Mouse (Mus musculus) adrenal gland, adult 2 months (tissue): Measurements from ENCODE around the gene Spast. TPM values are rescaled to one million over a fixed set of nuclear protein-coding genes. Genes with fewer than 3 reads are reported as not detected.
A peak's percentile ranks its signal among the peaks of the same experiment; 100 is the strongest.

ENCODE experiments used
- DNase-seq: peaks from one replicate; pipeline ENCODE4 v3.0.0; 2021
- polyA plus RNA-seq: library from polyadenylated mRNA; depleted of rRNA; stranded (reverse); fragments of >200 nt; gene quantifications from 2 replicates; pipeline ENCODE4 v1.2.3, GENCODE M21; 2012; rRNA removed
- total RNA-seq, 2 experiments: library from RNA; stranded (reverse); gene quantifications; 2 replicates each; pipeline ENCODE4 v1.2.3; 2021

Spast gene
- total and polyA plus RNA-seq, 3 experiments: 11.0 to 33.4 (median 26.1) TPM

- DNase-seq: no peak
Observed at GRCm38 (mm10) chr17:74424401-74425005, 85.7 kb downstream of the Spast start.

DNA sequence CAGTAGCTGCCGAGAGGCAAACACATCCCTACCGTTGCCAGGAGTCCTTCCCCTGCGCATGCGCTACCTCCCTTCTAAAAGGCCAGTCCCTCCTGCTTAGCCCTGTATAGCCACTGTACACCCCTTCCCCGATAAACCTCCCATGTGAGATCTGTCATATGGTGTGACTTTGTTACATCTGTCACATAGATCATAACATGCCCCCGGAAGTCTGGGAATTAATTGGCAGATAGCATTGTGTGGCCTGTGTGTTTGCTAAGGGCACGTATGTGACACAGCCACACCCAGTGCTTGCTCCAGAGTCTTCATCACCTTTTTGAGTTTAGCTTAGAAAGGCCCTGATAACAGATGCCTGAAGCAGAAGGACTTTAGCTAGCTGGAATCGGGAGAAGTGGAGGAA is 91.3 kb downstream of the Spast start:
- DNase-seq: no peak

DNA sequence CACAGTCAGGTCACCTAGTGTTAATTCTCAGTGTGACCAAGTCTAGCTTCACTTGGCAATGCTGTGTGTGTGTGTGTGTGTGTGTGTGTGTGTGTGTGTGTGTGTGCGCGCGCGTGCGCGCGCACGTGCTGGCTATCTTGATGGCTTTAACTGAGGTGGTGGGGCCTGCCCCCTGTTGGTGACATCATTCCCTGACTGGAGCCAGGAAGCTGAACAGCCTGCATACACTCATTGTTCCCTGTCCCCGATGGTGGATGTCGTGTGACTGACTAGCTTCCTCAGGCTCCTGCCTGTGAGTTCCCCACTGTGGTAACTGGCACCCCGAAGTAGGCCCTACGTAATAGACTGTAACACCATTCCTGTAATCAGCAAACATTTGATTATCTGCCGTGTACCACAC is 92.7 kb downstream of the Spast start:
- DNase-seq: peak; percentile 7

DNA sequence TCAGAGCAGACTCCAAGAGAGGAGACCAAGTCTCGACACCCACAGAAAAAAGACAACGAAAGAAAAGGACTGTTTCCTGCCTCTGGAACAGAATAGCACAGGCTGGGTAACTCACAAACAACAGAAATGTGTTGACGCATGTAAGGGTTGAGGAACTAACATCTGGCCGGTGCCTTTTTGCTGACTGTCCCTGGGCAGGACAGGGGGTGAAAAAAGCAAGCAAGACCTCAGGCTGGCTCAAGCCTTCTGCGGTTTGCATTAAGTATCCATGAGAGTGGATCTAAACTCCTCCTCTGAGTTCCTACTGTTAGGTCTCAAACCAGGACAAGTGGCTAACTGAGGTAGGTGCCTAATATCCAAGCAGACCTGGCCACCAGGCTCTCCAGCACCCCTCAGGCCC is 93.8 kb downstream of the Spast start:
- DNase-seq: no peak

DNA sequence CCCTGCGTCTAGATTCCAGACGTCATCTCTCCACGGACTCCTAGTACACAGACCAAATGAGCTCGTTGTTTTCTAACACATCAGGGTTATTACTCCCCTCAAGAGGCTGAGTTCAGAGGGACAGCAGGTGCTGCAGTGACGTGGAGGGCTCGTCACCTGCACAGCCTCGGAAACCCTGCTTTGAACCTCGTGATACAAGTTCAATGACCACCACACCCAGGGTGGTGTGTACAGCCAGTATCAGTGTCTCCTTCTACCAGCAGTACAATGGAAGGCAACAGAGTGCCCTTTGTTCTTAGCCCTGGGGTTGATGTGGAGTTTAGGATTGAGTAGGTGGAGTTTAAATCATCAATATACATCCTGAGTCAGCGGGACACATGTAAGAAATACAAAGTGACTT is 99.0 kb downstream of the Spast start:
- no peak for DNase-seq

DNA sequence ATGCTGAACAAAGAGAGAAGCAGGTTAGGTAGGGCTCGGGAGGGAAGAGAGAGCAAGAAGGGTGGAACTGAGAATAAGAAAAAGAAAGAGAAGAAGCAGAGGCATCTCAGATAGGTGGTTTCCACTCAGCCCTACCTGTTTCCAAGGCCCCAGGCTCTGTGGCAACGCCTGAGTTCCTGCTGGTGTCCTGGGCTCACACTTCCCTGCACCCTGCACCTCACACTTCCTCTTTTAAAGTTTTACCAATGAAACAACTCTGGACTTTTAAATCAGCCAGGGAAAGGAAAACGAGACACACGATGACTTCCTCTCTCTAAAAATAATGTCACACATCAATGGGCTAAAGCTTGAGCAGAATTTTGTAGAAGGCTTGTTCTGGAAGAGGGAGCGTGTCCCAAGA is 101.7 kb downstream of the Spast start:
- no peak for DNase-seq

Other genes starting within 250 kb of the Spast start
- gene Memo1, start 43.5 kb upstream of the Spast start, total RNA-seq: 100 to 1,000 TPM; 100 to 104 TPM
- gene Memo1, start 43.5 kb upstream of the Spast start, polyA plus RNA-seq: 57.4 and 61.3 TPM in 2 replicates
- gene Dpy30, start 15.0 kb upstream of the Spast start, total RNA-seq: 10 to 100 TPM; 78.9 to 85.8 TPM
- gene Dpy30, start 15.0 kb upstream of the Spast start, polyA plus RNA-seq: 26.9 and 34.0 TPM in 2 replicates
- gene Slc30a6, start 56.6 kb downstream of the Spast start, total RNA-seq: 10 to 100 TPM; 27.2 to 29.4 TPM
- 10.3 and 12.0 TPM in 2 replicates for gene Slc30a6, start 56.6 kb downstream of the Spast start, polyA plus RNA-seq
- gene Nlrc4, start 120.2 kb downstream of the Spast start, total RNA-seq: under 1 TPM; 0.43 to 0.52 TPM
- gene Nlrc4, start 120.2 kb downstream of the Spast start, polyA plus RNA-seq: 0.03 and 0.10 TPM in 2 replicates
- gene Yipf4, start 150.5 kb downstream of the Spast start, total RNA-seq: 100 to 1,000 TPM in 1 of 2 experiments, 10 to 100 TPM in 1; 88.5 to 130 TPM
- gene Yipf4, start 150.5 kb downstream of the Spast start, polyA plus RNA-seq: 308 and 320 TPM in 2 replicates
- gene Birc6, start 189.3 kb downstream of the Spast start, total RNA-seq: 100 to 1,000 TPM in 1 of 2 experiments, 10 to 100 TPM in 1; 95.6 to 116 TPM
- gene Birc6, start 189.3 kb downstream of the Spast start, polyA plus RNA-seq: 41.8 and 46.6 TPM in 2 replicates